Comparison of ENCODE assay signal across 25 mouse cellular contexts in genomic region chr6:24967726-24968125, GRCm38 (mm10). TPM values are rescaled to one million over a fixed set of nuclear protein-coding genes. Genes with fewer than 3 reads are reported as not detected.
"Had no signal": no experiment of that assay in that cellular context is flagged by ENCODE, and none has a peak within 500 bp of the region (broad histone marks: within the 10 kb centered on the region; RNA-seq: fewer than 3 reads in every experiment).

No protein-coding gene starts in this region.

- H3K36me3 ChIP-seq: heart, embryonic 13.5 days; heart, embryonic 15.5 days; hindbrain, embryonic 13.5 days; hindbrain, embryonic 15.5 days; limb, embryonic 10.5 days; limb, embryonic 12.5 days; liver, embryonic 13.5 days; liver, embryonic 15.5 days had no signal

- H3K27ac ChIP-seq: heart, adult 2 months; heart, embryonic 13.5 days; heart, embryonic 15.5 days; hindbrain, embryonic 13.5 days; hindbrain, embryonic 15.5 days; hindbrain, postnatal 0 days; kidney, postnatal 0 days; layer of hippocampus, adult 2 months; left cerebral cortex, adult 2 months; limb, embryonic 10.5 days; limb, embryonic 12.5 days; liver, embryonic 13.5 days; liver, embryonic 15.5 days had no signal

- H3K4me3 ChIP-seq: heart, adult 2 months; heart, embryonic 13.5 days; heart, embryonic 15.5 days; hindbrain, embryonic 13.5 days; hindbrain, embryonic 15.5 days; layer of hippocampus, adult 2 months; left cerebral cortex, adult 2 months; limb, embryonic 10.5 days; limb, embryonic 12.5 days; liver, embryonic 13.5 days; liver, embryonic 15.5 days had no signal

- H3K4me1 ChIP-seq: heart, embryonic 15.5 days; hindbrain, embryonic 13.5 days; hindbrain, embryonic 15.5 days; limb, embryonic 10.5 days; limb, embryonic 12.5 days; liver, embryonic 13.5 days; liver, embryonic 15.5 days had no signal

- DNase-seq: forebrain, postnatal 0 days; gastrocnemius, postnatal 14 days; gastrocnemius, postnatal 36 days; heart, adult 11 months; heart, adult 2 months; heart, postnatal 14 days; heart, postnatal 36 days; liver; liver, embryonic 13.5 days; liver, postnatal 0 days had no signal

- ATAC-seq: forebrain, postnatal 0 days; hindbrain, postnatal 0 days; liver, postnatal 0 days had no signal

- H3K9me3 ChIP-seq: heart, embryonic 13.5 days; heart, embryonic 15.5 days; hindbrain, embryonic 13.5 days; hindbrain, embryonic 15.5 days; limb, embryonic 10.5 days; limb, embryonic 12.5 days; liver, embryonic 13.5 days; liver, embryonic 15.5 days had no signal

- H3K4me2 ChIP-seq: heart, embryonic 11.5 days; heart, embryonic 13.5 days; heart, embryonic 15.5 days; hindbrain, embryonic 13.5 days; hindbrain, embryonic 15.5 days; limb, embryonic 12.5 days; liver, embryonic 11.5 days; liver, embryonic 13.5 days; liver, embryonic 15.5 days had no signal

- H3K9ac ChIP-seq: forebrain, postnatal 0 days; heart, embryonic 13.5 days; heart, embryonic 15.5 days; hindbrain, embryonic 13.5 days; hindbrain, embryonic 15.5 days; limb, embryonic 12.5 days; liver, embryonic 13.5 days; liver, embryonic 15.5 days; liver, postnatal 0 days had no signal

- H3K27me3 ChIP-seq: heart, embryonic 13.5 days; heart, embryonic 15.5 days; hindbrain, embryonic 13.5 days; hindbrain, embryonic 15.5 days; limb, embryonic 12.5 days; liver, embryonic 13.5 days; liver, embryonic 15.5 days had no signal

RNA-seq across cellular contexts. Expression of gene Tmem229a, which starts 11.6 kb away (rescaled TPM):
- total RNA-seq: hematopoietic stem cell, adult 5-6 weeks had no signal
- polyA plus RNA-seq: heart, postnatal 0 days had no signal
